Comparison of ENCODE assay signal across 10 mouse cellular contexts in the genomic region with DNA sequence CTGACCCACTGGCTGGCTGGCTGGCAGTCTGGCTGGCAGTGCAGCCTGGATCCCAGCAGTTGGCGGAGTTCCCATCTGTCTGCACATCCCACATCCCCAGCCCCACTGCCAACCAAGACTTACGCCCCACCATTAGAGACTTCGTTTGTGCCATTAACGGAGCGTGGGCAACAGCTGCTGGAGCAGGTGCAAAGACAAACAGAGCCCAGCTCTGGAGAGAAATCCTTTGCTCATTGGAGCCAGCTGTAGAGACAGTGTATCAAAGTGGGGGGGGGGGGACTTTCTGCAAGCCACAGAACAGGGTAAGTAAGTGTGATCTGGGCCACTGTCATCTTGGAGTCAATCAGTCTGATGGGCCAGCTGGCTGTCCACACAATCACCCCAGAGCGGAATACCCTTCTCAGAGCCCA. TPM values are rescaled to one million over a fixed set of nuclear protein-coding genes. Genes with fewer than 3 reads are reported as not detected.
DNase-seq lines count a peak whose midpoint lies in the region; ATAC-seq and TF ChIP-seq lines count a peak whose summit lies in the region.
"Had no signal": no experiment of that assay in that cellular context is flagged by ENCODE, and none has a peak within 500 bp of the region (broad histone marks: within the 10 kb centered on the region; RNA-seq: fewer than 3 reads in every experiment).

No protein-coding gene starts in this region.

- DNase-seq in cerebellum, postnatal 10 days: peak; percentile 90 to 93
- no peak for DNase-seq in cerebellum, adult 9-10 months
- DNase-seq in MN1 (ENCODE audit: low spot score) (peak; percentile 68), adipocyte (ENCODE audit: low spot score) (no peak)
- DNase-seq in hindbrain, postnatal 0 days (ENCODE audit: low spot score): peak; percentile 91
- DNase-seq in c-Kit-positive CD71-positive TER-119-positive erythroid progenitor cells, embryonic 14.5 days (ENCODE audit: low spot score): no peak
- DNase-seq in heart, postnatal 25 days (ENCODE audit: low spot score): no peak

- H3K27ac ChIP-seq in hindbrain, postnatal 0 days: no peak overlapping the region
- H3K27ac ChIP-seq in midbrain, embryonic 15.5 days: 0 out of 2 replicates have a peak overlapping the region, but pooled peaks have one; percentile 18
- H3K27ac ChIP-seq: midbrain, embryonic 12.5 days had no signal

- no peaks in the 10 kb centered on the region for H3K36me3 ChIP-seq in hindbrain, postnatal 0 days (ENCODE audit: insufficient read depth, low read length)
- H3K36me3 ChIP-seq in midbrain, embryonic 15.5 days (replicated peaks): no peaks in the 10 kb centered on the region
- H3K36me3 ChIP-seq: heart, embryonic 12.5 days; midbrain, embryonic 12.5 days had no signal

- peak; percentile 89 for ATAC-seq in hindbrain, postnatal 0 days
- peak; percentile 67 for ATAC-seq in midbrain, embryonic 15.5 days (replicated peaks)

- intact Hi-C loops in heart, postnatal 25 days (cut with DNase I): no loop called here

- H3K9ac ChIP-seq in hindbrain, postnatal 0 days (replicated peaks; ENCODE audit: low read length): no peak overlapping the region
- no peak overlapping the region for H3K9ac ChIP-seq in midbrain, embryonic 15.5 days
- H3K9ac ChIP-seq: heart, embryonic 12.5 days; midbrain, embryonic 12.5 days had no signal

- H3K9me3 ChIP-seq in hindbrain, postnatal 0 days (ENCODE audit: low read length): no peaks in the 10 kb centered on the region
- no peaks in the 10 kb centered on the region for H3K9me3 ChIP-seq in midbrain, embryonic 15.5 days
- H3K9me3 ChIP-seq: heart, embryonic 12.5 days; midbrain, embryonic 12.5 days had no signal

- peaks cover 5% of the 10 kb centered on the region; the same call in 1 of the 2 replicates for H3K4me1 ChIP-seq in hindbrain, postnatal 0 days (ENCODE audit: insufficient read depth, low read length)
- peaks cover 3% of the 10 kb centered on the region; the same call in 1 of the 2 replicates for H3K4me1 ChIP-seq in midbrain, embryonic 15.5 days

- H3K27me3 ChIP-seq in hindbrain, postnatal 0 days (ENCODE audit: insufficient read depth, low read length): no peaks in the 10 kb centered on the region
- no peaks in the 10 kb centered on the region for H3K27me3 ChIP-seq in midbrain, embryonic 15.5 days (replicated peaks)

- WGBS in hindbrain, postnatal 0 days: 28% methylated on average over 6 of the region's 6 CpGs
- 59% methylated on average over 6 of the region's 6 CpGs for WGBS in midbrain, embryonic 15.5 days

- TF ChIP-seq CTCF in hindbrain, postnatal 0 days (IDR thresholded peaks at IDR 0.05; ENCODE audit: low read depth): no peak

- no peak overlapping the region for H3K4me2 ChIP-seq in hindbrain, postnatal 0 days (ENCODE audit: low read depth, low read length)
- H3K4me2 ChIP-seq in midbrain, embryonic 15.5 days: no peak overlapping the region
- H3K4me2 ChIP-seq: heart, embryonic 12.5 days; midbrain, embryonic 12.5 days had no signal

- no peak overlapping the region for H3K4me3 ChIP-seq in hindbrain, postnatal 0 days (ENCODE audit: low read length)
- no peak overlapping the region for H3K4me3 ChIP-seq in midbrain, embryonic 15.5 days
- H3K4me3 ChIP-seq: heart, embryonic 12.5 days; midbrain, embryonic 12.5 days had no signal

RNA-seq across cellular contexts. Expression of gene Rplp1, which starts 52.3 kb away (rescaled TPM):
- total RNA-seq in hindbrain, postnatal 0 days (2014; rRNA removed): 2,832 and 4,239 TPM in 2 replicates
- 1,070 and 1,080 TPM in 2 replicates for polyA plus RNA-seq in hindbrain, postnatal 0 days (2015; fragmentation: Nextera tagmentation; extraction: Ambion mirVana)
- 856 and 860 TPM in 2 replicates for polyA plus RNA-seq in midbrain, embryonic 15.5 days (2015; fragmentation: Nextera tagmentation; extraction: Ambion mirVana)
- total RNA-seq in heart, postnatal 25 days (2021): 1,000 to 10,000 TPM; 1,445 to 1,467 TPM

Comparison
In these comparisons a context has a peak if more than half of its experiments do, and no peak if none do; other contexts are left out.
1. DNase-seq: peak in cerebellum, postnatal 10 days (2 of 2), MN1 (single experiment) and hindbrain, postnatal 0 days (single experiment); none in cerebellum, adult 9-10 months (single experiment), adipocyte (single experiment), c-Kit-positive CD71-positive TER-119-positive erythroid progenitor cells, embryonic 14.5 days (single experiment) and heart, postnatal 25 days (single experiment).